Mouse (Mus musculus) erythroblast, embryonic 14.5 days (primary cell): ENCODE data around the gene Zfp790. TPM values are rescaled to one million over a fixed set of nuclear protein-coding genes. Genes with fewer than 3 reads are reported as not detected.

Experiments
- H3K27me3 ChIP-seq: 2 replicates; pipeline ENCODE4 v1.6.1; 2012; ENCODE audit warnings: inconsistent platforms; ENCODE audit not compliant: control insufficient read depth
- H3K36me3 ChIP-seq: 2 replicates; pipeline ENCODE4 v1.6.1; 2012; ENCODE audit warnings: mild to moderate bottlenecking, inconsistent platforms; ENCODE audit not compliant: control insufficient read depth
- H3K4me1 ChIP-seq: 2 replicates; pipeline ENCODE4 v1.6.1; 2012; ENCODE audit warnings: inconsistent platforms; ENCODE audit not compliant: control insufficient read depth
- H3K4me3 ChIP-seq: replicated peaks from 2 replicates; pipeline ENCODE3; 2012; ENCODE audit warnings: moderate library complexity, mild to moderate bottlenecking, inconsistent platforms
- H3K9me3 ChIP-seq: 2 replicates; pipeline ENCODE4 v1.6.1; 2012; ENCODE audit warnings: low read length, inconsistent platforms, mixed read lengths; ENCODE audit not compliant: control insufficient read depth
- GATA1 ChIP-seq: IDR thresholded peaks from 2 replicates; pipeline ENCODE4 v1.6.1; 2012; ENCODE audit warnings: low read length, inconsistent platforms, mixed read lengths
- TAL1 ChIP-seq: IDR thresholded peaks from 3 replicates; pipeline ENCODE4 v1.6.1; 2012; ENCODE audit warnings: low read length, inconsistent platforms, mixed read lengths
- polyA plus RNA-seq: library from polyadenylated mRNA; stranded (reverse); fragments of >175 nt; gene quantifications from 2 replicates; pipeline ENCODE4 v1.2.3, GENCODE M21; 2012

Gene Zfp790
- polyA plus RNA-seq, 1 experiment, result 0.01 TPM

DNA sequence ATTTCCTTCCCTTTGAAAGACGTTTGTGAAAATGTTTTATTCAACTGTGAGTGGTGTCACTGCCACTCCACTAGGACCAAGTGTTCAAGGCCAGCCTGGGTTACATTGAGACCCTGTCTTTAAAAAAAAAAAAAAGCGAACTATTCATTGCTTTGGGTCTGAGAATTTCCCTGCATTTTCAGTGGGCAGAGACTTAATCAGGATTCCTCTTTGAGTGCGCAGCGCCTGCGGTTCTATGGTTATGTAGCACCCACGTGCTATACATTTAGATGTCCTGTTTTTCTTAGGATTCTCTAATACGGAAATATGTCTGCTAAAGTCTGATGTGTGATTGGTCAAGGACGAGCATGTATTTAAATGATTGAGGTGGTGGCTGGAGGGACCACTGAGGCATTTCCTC, 30.9 kb upstream of the Zfp790 start:
- Histone ChIP-seq H3K36me3 (peaks cover 5% of the 10 kb centered on the region; the same call in 1 of the 2 replicates), H3K27me3 (no peaks in the 10 kb centered on the region), H3K9me3 (no peaks in the 10 kb centered on the region), H3K4me1 (peaks cover 13% of the 10 kb centered on the region), H3K4me3 (no peak overlapping the region)
- TF ChIP-seq GATA1, result no peak
- TF ChIP-seq TAL1, result no peak

DNA sequence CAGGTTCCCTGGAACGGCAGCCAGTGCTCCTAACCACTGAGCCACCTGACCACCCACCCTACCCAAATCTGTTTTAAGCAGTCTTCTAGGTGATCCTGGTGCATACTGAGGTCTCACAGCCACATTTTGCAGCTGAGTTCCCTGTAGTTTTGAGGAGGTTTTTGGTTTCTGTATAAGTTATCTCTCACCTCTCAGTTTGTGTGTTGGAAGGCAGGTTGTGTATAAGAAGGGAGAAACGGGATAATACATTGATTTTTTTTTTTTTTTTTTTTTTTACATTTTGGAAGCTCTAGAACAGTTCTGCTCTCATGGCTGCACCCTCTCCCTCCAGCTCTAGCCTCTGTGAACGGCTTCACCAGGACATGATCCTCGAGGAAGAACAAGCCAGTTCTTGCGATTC, 30.0 kb upstream of the Zfp790 start:
- peaks cover 5% of the 10 kb centered on the region; the same call in 1 of the 2 replicates for H3K36me3 ChIP-seq
- H3K27me3 ChIP-seq, result no peaks in the 10 kb centered on the region
- H3K4me1 ChIP-seq, result peaks cover 13% of the 10 kb centered on the region
- TF ChIP-seq GATA1 (no peak), TAL1 (no peak)
- no peaks in the 10 kb centered on the region for H3K9me3 ChIP-seq
- H3K4me3 ChIP-seq, result no peak overlapping the region

DNA sequence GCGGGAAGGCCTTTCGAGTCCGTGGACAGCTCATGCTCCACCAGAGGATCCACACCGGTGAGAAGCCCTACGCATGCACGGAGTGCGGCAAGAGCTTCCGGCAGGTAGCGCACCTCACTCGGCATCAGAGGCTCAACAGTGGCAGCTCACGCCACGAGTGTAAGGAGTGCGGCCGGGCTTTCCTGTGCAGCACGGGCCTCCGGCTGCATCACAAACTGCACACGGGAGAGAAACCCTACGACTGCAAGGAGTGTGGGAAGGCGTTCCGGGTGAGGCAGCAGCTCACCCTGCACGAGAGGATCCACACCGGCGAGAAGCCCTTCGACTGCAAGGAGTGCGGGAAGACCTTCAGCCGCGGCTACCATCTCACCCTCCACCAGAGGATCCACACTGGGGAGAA, 23.0 kb upstream of the Zfp790 start:
- H3K9me3 ChIP-seq, result peaks cover 18% of the 10 kb centered on the region

DNA sequence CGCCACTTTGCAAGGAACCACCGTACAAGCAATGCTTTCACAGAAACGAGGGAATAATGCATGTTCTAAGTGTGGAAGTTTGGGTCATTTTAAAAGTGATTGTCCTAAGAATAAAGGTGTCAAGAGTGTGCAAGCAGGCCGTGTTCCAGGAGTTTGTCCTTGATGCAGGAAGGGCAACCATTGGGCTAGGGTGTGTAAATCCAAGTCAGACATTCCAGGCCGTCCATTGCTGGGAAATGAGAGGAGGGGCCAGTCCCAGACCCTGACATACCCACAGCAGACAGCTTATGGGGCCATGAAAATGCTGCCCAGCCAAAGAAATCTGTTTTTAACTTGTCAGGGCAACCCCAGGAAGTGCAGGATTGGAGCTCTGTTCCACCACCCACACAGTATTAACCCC, 8.9 kb upstream of the Zfp790 start:
- H3K36me3 ChIP-seq, result no peaks in the 10 kb centered on the region
- no peaks in the 10 kb centered on the region for H3K9me3 ChIP-seq
- H3K27me3 ChIP-seq, result no peaks in the 10 kb centered on the region
- H3K4me3 ChIP-seq, result no peak overlapping the region
- TF ChIP-seq TAL1, result no peak
- TF ChIP-seq GATA1, result no peak
- H3K4me1 ChIP-seq, result no peaks in the 10 kb centered on the region

More for the DNA sequence above, 23.0 kb upstream of the Zfp790 start:
- H3K27me3 ChIP-seq, result peaks cover 9% of the 10 kb centered on the region
- H3K4me1 ChIP-seq, result no peaks in the 10 kb centered on the region
- H3K4me3 ChIP-seq, result no peak overlapping the region
- TF ChIP-seq TAL1, result no peak
- no peak for TF ChIP-seq GATA1
- H3K36me3 ChIP-seq, result peaks cover 14% of the 10 kb centered on the region

DNA sequence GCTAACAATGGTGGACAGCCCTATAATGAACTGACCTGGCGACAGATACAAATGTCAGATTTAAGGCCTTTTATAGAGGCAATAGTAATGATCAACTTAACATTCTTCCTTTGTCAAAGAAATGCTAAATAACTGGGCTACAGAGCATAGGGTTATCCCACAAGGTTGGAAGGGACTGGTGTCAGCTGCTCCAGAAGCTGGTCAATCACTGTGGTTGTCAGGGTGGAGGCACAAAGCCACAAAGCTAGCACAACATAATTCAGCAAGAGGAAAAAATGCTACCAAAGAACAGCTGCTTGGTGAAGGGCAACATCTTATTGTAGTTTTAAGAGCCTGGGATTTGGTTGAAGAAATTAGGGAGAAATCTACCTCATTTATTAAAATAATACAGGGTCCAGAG, 3.7 kb upstream of the Zfp790 start:
- H3K27me3 ChIP-seq, result no peaks in the 10 kb centered on the region
- H3K36me3 ChIP-seq, result peaks cover 3% of the 10 kb centered on the region; the same call in 1 of the 2 replicates
- H3K4me3 ChIP-seq, result no peak overlapping the region
- H3K9me3 ChIP-seq, result no peaks in the 10 kb centered on the region
- H3K4me1 ChIP-seq, result peaks cover 42% of the 10 kb centered on the region
- no peak for TF ChIP-seq GATA1
- no peak for TF ChIP-seq TAL1

DNA sequence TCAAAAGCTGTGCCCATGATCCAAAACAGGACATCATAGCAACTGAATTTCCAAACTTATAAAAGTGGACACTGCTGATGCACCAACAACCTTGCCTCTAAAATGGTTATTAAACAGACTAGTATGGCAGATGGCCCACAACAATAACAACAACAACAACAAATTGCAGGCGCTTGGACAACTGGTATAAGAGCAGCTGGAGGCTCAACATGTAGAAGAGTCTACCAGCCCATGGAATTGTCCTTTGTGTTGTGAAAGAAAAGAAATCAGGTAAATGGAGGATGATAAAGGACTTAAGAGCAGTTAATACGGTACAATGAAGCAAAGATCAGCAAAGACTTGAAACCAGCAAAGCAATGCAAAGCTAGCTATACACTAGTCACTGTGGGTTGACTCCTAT, 1.5 kb upstream of the Zfp790 start:
- TF ChIP-seq TAL1, result no peak
- TF ChIP-seq GATA1, result no peak
- Histone ChIP-seq H3K9me3 (no peaks in the 10 kb centered on the region), H3K4me1 (peaks cover 55% of the 10 kb centered on the region), H3K4me3 (peak overlapping the region; percentile 26), H3K36me3 (peaks cover 8% of the 10 kb centered on the region), H3K27me3 (no peaks in the 10 kb centered on the region)

DNA sequence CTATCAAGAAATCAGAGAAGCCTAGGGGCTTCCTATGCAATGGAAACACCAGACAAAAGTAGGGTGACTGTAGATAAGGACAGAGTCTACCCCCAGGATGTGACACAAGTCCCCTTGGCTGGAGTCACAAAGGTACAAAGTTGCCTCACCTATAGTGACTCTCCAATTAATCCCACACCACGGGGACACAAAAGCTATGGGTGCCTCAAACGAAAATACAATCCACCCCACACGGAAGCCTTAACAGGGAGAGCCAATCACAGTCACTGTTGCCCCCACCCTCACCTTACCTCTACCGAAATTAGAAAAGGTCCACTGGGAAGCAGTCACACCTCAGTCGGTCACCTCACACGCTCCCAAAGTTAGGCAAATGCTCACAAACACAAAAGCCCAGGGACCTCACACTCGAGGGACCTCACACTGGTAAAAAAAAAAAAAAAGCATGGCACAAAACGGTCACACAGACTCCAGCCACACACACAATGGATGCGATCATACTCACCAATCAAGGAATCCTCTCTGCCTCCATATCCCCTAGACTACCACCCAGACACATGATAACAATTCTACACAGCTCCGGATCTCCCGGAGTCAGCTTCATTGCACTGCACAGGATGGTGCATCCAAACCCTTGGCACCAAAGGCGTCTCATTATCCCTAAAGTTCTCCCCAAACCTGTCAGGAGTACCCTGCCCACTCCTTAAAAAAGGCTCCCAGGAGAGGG, 691 bp upstream of the Zfp790 start:
- peaks cover 8% of the 10 kb centered on the region for H3K36me3 ChIP-seq
- H3K9me3 ChIP-seq, result no peaks in the 10 kb centered on the region
- peaks cover 59% of the 10 kb centered on the region for H3K4me1 ChIP-seq
- no peaks in the 10 kb centered on the region for H3K27me3 ChIP-seq
- no peak for TF ChIP-seq GATA1
- TF ChIP-seq TAL1, result no peak
- peak overlapping the region; percentile 70 for H3K4me3 ChIP-seq

DNA sequence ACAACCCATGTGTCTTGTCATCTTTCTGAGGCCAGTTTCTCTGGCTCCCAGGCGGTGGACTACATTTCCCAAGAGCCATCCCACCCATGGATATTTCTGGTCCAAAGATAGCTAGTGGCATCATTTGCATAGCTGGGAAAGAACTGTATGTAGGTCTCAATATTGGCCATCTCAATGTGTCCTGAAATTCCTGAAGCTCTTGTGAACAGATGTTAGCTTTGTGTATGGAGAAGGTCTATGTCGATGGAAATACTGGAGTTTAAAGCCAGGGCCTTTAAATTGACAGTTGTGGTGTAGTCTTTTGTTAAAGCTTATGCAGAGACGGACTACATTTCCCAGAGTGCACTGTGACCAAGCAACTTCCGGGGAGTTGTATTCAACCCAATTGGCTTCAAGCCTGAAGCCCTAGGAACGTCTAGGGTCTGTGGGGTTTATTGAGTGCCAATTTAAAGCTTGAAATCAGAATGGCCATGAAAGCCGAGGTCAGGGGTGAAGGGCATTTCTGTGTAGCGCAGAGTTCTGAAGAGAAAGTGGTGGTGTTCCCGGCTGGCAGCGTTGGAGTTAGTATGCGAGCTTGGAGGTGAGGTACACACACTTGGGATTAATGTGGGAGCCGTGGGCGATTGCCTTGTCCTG, 2.8 kb downstream of the Zfp790 start:
- Histone ChIP-seq H3K4me1 (peaks cover 50% of the 10 kb centered on the region), H3K27me3 (no peaks in the 10 kb centered on the region), H3K4me3 (peak overlapping the region; percentile 70), H3K9me3 (no peaks in the 10 kb centered on the region), H3K36me3 (peaks cover 26% of the 10 kb centered on the region)
- TF ChIP-seq GATA1, result no peak
- no peak for TF ChIP-seq TAL1

DNA sequence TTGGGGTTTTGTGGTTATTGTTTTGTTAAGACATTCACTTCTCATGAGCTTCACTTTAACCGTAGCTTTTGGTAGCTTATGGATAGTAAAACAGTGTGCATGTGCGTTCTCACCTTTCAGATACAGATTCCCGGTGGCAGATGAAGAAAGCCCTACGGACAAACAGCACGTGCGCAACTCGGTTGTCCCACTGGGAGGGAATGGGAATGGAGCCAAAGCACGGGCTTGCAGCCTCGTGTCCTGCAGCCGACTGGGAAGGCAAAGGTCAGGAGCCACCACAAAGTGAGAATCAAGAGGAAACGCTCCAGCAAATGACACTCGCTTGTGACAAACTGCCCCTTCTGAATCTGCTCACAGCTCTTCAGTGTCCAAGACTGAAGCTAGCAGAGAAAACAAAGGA, 12.1 kb downstream of the Zfp790 start:
- H3K27me3 ChIP-seq, result no peaks in the 10 kb centered on the region
- H3K36me3 ChIP-seq, result peaks cover 55% of the 10 kb centered on the region
- H3K9me3 ChIP-seq, result peaks cover 29% of the 10 kb centered on the region
- no peak overlapping the region for H3K4me3 ChIP-seq
- no peaks in the 10 kb centered on the region for H3K4me1 ChIP-seq
- TF ChIP-seq GATA1, result no peak
